Mouse (Mus musculus) brain, adult 10 weeks (tissue): ENCODE results near the gene Ublcp1. TPM values are rescaled to one million over a fixed set of nuclear protein-coding genes. Genes with fewer than 3 reads are reported as not detected.

Source experiments
- polyA plus RNA-seq: library from polyadenylated mRNA; stranded (reverse); fragments of 350-450 nt; fragmentation: Illumina TruSeq; extraction: RNeasy Lipid Tissue Mini Kit (QIAGEN cat#74804); gene quantifications from one replicate; pipeline ENCODE4 v1.2.3, GENCODE M21; 2015; ENCODE audit warnings: low read depth, low replicate concordance

Gene Ublcp1
- polyA plus RNA-seq, result 95.8 TPM

DNA sequence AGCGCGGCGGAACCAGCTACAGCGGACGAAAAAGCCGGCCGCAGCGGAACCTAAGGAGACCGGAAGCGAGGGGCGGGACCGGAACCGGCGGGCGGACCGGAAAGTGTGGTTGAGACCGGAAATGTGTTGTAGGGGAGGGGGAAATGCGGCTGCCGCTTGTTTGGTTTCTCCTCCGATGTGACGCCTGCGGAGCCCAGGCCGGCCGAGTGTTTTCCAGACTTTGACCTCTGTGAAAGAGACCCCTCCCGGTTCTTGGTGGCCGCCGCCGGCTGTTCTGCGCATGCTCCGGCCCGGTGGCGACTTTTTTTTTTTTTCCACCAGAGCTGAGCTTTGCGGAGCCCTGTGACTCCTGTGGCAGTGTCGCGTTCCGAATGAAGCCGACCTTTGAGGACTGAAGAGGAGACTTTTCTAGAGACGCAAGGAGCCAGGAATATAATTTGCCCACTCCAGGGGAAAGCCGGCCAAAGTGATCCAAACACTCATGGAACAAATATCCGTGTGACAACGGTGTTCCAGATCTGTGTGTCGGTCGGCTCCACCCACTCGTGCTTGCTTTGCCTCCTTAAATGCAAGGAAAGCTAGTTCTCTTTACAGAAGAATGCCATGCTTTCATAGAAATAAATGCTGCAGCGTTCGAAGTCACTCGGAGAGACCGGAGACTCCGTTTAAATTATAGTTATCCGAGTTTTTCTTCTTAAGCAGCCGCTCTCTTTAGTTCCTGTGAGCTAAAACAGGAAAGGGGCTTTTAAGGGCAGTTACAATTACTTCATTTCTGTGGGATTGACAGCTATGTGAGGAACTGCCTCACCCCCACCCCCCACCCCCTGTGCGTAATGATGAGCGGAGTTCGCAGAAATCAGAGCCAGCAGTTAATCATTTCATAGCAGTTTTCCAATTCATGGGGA lies at the start of gene Ublcp1:
Gene Ublcp1, minus strand, starts transcription at position 67 of the 905 bp plus-strand sequence.

DNA sequence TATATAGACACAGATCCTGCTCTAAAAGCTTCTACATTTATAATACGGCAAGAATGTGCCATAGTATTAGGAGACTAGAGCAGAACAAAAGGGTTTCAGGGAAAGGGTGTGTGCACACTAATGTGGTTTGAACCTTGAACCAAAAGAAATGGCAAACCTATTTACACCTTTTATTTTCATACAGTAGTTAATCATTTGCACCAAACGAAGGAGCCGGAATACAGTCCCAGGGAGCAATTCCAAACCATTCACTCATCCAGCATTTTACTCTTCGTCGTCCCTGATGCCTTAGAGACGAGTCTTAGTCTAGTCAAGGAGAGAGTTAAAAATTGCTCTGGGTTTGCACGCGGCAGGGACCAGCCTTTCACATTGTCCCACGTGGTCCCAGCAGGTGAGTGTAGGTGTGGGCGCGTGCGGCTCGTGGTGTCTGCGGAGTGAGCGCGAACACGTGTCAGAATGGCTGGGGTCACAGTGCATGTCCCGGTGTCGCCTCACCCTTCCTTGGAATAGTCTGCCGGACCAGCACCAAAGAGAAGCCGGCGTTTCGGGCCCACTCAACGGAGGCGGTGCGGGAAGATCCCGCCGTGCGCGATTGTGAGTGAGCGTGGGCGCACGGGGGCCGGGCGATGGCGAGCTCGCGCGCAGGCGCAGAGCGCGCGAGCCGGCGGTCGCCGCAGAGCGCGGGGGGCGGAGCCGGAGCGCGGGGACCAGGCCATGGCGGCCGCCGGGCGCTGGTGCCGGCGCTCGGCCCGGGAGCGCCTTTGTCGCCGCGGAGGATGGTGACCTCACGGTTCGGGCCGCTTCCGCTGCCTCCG lies 48.2 kb upstream of the Ublcp1 start, which contains the start of gene Rnf145:
Gene Rnf145, plus strand, starts transcription at position 684 of the 815 bp plus-strand sequence.

Other genes starting within 250 kb of the Ublcp1 start
- gene Il12b, start 70.4 kb downstream of the Ublcp1 start, polyA plus RNA-seq, result not detected
- 56.7 TPM for gene Rnf145, start 48.5 kb upstream of the Ublcp1 start, polyA plus RNA-seq
- 4.3 TPM for gene Ebf1, start 146.8 kb upstream of the Ublcp1 start, polyA plus RNA-seq